Mouse (Mus musculus): ENCODE data around the gene Plcb3.

The Plcb3 gene

DNA sequence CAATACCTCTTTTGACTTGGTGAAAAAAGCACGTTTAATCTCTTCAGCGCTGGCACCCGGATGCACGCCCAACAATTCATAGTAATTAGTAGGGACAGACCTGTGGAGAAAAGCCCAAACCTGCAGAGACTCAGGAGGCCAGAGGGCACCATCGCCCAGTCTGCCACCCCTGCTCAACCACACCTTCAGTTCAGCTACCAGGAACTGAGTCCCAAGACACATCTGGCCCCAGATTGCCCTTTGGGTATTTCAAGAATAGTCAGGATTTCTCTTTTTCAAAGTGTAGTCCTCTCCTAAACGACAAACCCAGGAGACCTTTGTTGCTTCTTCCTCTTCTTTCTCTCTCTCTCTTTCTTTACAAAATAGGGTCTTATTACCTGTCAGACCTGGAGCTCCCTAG lies 14.4 kb upstream of the Plcb3 start:
- no peak for DNase-seq (ENCODE audit: low spot score)

DNA sequence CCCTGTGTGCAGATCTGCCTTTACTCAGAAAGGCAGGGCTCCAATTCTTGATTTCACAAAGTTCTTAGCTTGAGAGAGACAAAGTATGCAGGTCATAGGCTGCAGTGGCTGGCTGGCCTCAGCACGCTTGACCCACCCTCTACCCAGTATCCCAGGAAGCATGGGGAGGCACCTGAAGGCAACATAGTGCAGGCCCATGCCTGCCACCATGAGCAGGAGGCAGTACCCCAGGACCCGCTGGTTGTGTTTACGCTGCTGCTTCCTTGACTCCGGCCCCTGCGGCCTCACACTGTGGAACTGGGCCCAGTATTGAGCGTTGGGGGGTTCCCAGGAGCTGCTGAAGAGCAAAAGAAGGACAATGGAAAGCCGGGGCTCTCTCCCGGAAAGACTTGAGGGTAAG lies 13.0 kb upstream of the Plcb3 start:
- no peak for DNase-seq (ENCODE audit: low spot score)

DNA sequence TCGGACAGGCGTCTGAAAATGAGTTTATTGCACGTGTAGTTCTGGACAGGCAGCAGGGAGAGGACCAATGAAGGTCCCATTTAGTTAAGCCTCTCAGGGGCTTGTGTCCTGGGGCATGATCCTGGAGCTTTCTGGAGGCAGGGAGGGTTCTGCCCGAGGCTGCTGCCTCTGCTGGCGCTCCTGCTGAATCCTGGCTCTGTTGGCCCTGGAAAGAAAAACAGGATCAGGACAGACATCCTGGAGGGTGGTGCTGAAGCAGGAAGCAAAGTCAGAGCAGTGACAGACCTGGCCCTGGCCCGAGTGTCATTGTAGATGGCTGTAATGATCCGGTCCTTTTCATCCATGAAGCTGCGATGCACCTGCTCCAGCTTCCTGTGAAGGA lies 11.6 kb upstream of the Plcb3 start:
- no peak for DNase-seq (ENCODE audit: low spot score)

DNA sequence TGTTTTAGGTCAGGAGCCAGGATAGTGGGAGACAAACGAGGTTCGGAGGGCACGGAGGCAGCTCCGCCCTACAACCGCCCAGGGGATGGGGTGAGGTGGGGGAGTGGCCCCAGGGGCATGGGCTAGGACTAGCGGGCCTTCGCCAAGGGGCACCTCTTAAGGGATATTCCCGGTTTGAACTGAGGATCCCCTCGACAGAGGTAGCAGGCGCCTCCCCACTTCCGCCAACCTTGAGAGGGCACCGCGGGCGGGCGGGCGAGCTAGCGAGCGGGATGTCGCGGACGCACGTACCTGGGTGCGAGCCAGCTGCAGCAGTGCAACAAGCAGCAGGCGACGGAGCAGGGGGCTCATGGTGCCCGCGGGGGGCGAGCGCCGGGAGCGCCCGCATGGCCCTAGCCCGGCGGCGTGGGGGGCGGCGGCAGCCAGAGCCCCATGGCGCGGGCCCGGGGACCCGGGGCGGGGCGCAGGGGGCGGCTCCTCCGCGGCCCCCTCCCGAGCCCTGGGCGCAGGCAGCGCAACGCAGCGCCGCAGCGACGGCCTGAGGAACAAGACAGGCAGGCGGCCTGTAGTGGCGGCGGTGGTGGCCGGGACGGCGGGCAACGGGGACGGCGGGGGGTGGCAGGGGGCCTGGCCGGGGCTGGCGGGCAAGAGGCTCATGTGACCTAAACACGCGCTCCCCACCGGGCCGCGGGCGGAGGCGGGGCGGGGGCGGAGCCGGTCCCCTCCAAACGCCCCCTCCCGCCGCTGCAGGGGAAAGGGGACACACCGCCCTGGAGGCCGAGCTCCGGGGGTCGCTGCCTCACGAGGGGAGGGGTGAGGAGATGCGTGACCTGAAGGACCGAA lies 11.0 kb upstream of the Plcb3 start, which contains the start of gene Vegfb:
Gene Vegfb (minus strand): TSS at position 591 of the 843 bp plus-strand sequence.
- no peak for DNase-seq (ENCODE audit: low spot score)

DNA sequence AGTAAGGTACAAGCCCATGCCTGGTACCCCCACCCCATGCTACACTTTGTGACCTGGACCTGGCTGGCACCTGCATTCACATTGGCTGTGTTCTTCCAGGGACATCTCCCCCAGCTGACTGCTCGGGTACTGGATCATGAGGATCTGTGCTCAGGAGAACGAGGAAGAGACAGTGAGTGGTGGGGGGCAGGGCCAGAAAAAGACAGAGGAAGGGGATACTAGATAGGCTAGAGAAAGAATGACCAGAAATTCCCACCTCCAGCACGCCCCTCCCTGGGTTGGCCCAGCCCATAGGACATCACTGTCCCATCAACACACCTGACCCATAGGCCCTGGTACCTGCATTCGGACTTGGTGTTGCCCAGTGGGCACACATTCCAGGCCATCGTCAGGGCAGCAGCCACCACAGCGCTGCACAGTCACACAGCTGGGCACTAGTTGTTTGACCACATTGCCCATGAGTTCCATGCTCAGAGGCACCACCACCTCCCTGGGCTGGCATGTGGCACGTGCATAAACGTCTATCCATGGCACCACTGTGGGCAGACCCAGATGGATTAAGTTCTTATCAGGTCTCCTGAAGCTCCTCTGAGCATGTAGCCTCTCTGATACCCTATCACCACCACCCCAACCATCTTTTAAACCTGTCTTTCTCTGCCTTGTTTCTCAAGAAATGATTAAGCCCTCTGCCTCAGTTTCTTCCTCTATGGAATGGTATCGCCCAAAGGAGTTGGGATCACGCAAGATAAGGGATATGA lies 9.9 kb upstream of the Plcb3 start:
- no peak for DNase-seq (ENCODE audit: low spot score)

DNA sequence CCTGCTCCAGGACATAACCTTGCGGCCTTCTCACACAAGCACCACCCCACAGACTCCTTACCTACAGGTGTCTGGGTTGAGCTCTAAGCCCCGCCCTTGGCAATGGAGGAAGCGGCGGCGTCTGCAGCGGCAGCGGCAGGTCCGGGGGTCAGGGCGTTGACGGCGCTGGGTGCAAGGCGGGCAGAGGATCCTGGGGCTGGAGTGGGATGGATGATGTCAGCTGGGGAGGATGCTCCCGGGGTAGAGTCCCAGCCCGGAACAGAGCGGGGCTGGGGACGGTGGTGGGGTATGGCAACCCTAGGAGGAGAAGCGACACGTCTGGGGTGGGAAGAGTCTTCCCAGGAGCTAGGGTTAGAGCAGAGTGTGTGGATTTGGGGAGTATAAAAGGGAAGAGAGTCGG lies 9.0 kb upstream of the Plcb3 start:
- DNase-seq (ENCODE audit: low spot score): no peak

DNA sequence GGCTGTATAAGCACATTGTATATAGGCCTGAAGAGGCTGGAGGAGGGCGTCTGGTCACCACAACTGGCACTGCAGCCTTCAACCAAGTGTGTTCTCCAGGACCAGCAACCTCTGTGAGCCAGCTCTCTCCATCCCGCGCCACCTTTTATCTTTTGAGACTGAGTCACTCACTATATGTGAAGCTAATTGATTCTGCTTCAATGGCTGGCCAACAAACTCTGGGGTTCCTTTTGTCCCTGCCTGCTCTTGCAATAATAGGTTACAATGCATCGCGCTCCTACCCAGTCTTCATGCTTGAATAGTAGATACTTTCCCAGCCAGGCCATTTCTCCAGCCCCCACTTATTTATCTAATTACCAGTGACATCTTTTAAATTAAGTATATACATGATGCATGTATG lies 7.4 kb upstream of the Plcb3 start:
- DNase-seq (ENCODE audit: low spot score): no peak

DNA sequence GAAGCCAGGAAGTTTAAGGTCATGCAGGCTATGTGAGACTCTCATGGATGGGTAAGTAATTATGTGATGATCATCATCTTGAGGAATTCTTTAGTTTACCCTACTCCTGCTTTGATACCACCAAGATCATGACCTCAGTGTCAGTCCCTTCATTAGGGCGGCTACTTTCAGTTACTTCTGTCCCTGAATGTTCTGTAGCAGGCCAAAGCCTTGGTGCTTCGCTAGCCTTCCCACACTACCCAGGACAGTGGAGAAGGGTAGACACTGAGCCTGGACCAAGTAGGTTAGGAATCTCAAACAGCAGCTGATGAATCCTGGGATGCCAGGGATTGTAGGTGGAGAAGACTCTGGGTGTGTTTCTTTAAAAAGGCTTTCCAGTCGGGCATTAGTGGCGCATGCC lies 5.2 kb upstream of the Plcb3 start:
- no peak for DNase-seq (ENCODE audit: low spot score)

DNA sequence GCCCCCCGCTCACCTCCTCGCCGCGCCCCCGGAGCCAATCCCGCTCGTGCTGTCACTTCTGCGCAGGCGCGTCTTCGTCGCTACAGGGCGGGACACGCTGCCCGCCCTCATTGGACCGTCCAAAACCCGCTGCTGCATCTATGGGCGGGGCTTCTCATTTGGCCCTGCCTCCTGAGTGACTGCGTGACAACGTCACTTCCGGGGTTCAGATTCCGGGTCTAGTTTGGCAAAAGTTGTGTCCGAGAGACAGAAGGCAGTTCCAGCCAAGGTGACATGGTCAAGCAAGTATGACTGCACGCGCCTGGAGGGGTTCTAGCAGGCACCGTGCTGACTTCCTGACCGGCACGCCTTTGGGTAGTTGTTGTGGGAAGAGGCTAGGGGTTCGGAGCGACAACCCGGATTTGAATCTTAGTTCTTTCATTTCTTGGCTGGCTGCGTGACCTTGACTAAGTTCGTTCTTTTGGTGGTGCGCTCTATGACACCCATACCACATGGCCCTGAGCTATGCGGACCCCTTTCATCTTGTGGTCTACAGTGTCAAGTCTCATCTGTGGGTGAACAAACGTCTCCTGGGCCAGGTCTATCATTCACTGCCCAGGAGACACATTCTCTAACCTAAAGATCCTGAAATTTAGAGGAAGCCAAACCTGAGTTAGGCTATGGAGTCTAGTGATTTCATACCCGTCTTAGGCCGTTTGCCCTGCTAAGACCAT lies 4.3 kb upstream of the Plcb3 start, which contains the start of gene Fkbp2:
Gene Fkbp2 (minus strand): TSS at position 121 of the 713 bp plus-strand sequence.
- peak; percentile 98 for DNase-seq (ENCODE audit: low spot score)

DNA sequence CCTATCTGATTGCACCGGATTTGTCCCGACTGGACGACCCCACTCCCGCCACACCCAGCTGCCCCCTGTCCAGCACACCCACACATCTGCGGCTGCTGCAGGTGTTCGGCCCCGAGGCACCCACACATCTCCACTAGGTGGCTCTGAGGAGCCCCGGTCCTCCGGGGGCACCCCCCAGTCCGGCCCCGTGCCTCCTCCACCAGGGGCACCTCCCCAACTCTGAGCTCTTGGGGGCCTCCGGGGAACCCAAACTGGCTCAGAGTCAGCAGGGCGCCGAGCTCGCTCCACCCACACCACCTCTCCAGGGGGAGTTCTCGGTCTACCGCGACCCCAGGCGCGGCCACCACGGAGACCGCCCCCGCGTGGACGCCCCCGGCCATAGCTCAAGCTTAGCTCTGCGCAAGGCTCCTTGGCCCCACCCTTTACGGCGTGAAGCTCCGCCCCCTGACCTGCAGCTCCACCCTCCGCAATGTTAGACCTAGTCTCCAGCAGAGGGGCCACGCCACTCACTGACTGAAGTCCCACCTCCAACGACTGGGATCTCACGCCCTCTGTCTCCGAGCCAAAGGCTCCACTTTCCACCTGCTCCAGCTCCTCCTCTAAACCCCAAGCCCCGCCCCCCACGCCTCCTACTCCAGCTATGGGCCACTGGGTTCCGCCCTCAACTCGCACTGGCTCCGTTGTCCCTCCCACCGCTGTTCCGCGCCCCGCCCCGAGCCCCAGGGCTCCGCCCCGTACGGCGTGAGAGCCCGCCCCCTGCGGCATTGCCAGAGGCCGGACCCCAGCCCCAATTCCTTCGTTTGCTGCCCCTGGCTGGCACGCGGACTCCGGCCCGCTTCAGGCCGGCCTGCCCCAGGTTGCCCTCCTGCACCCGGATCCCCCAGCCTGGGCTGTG lies 3.5 kb upstream of the Plcb3 start:
- peak; percentile 94 for DNase-seq (ENCODE audit: low spot score)

DNA sequence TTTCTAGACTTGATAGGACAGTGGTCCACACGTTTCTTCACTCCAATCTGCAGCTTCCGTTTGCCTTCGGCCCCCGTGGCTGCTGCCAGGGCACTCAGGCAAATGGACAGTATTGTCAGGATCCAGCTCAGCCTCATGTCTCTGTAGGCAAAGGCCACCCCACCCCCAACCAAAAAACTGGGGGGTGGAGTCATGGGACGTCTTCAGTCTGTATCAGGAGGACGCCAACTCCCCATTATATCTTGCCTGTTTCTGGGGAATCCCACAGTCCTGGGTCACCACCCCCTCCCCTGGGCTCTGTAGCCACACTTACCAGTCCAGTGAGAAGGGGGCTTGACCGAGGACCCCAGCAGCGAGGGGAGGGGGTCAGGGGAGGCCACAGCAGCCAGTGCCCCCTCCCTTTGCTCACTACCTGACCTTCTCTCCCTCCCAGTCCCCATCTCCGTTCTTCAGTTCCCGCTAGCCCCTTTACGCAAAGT lies 2.8 kb upstream of the Plcb3 start:
- DNase-seq (ENCODE audit: low spot score): no peak

DNA sequence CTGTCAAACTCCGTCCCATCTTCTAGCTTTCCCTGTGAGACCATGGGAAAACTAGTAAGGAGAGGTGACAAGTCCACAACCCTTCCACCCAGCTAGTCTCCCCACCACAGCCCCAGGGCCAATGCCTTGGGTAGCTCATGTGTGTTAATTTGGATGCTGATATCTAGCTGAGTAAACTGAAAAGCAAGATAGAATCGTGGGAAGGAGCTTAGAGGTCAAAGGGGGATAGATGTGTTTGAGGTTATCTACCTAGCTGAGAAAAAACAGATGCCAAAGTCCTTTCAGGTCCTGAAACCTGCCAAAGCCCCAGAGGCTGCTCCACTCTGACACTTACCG lies 2.3 kb upstream of the Plcb3 start:
- no peak for DNase-seq (ENCODE audit: low spot score)

DNA sequence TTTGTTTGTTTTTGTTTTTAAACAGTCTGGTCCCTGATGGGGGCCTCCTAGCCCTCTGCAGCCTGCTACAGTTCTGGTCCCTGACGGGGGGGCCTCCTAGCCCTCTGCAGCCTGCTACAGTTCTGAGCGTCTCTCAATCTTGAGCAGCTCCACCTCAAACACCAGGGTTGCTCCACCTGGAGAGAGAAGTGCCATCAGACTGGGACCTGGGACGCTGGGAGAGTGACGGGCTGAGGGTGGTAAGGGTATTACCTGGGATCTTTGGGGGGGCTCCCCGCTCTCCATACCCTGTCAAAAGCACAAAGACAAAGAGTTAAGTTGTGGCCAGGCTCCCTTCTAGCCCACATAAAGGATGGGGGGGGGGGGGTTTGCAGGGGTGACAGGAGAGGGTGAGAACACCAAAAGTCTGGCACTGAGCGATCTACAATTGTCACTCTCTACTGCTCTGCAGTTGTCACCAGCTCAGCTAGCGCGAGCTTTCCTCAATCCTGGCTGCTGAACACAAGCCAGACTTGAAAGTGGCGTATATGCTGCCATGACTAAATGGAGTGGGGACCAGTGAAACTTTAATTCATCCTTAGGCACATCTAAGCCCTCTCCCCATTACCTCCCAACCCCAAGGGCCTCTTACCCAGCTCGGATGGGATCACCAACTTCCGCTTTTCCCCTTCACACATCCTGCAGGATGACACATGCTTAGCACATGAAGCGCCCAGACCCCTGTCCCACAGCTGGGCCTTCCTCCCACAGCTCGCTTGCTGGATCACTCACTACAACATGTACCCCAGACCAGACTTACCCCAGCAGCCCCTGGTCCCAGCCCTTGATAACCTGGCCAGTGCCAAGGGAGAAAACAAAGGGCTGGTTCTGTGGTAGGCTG lies 1.7 kb upstream of the Plcb3 start:
- no peak for DNase-seq (ENCODE audit: low spot score)

DNA sequence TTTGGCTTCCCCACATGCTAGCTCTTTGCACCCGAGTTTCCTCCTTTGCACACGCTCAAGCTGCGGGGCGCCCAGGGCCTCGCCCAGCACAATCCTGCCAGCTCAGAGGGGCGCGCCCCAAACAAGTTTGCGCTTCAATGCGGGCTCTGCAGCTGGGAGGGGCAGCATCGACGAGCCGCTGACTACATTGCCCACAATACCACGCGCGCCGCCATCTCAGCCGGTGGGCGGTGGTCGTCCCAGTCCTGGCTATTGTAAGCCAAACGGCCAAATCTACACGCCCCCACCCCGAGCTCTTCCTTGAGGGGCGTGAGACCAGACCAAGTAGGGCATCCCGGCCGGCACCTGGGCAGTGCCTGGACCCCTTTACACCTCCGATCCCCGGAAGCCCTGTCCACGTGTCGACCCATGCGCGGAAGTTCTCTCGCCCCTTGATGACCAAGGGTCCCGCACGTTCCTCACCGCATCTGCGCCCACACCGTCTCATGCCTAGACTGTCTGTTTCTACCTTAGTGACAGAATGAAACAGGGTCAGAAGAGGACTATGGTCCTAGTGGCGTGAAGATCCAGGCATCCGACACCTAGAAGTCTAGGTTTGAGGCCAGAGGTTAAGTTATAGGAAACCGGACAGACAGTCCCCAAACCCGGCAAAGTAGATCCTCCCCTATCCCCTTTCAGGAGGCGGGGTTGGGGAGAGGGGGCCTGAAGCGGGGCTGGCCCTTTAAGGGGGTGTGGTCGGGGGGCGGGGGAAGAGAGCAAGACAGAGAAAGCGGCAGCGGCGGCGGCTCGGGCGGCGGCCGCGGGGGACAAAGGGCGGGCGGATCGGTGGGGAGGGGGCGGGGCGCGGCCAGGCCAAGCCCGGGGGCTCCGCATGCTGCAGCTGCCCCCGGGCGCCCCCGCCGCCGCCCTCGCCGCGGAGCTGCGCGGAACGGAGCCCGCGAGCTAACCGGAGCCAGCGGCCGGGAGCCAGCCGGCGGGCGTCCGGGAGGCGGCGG lies 1.8 kb downstream of the Plcb3 start, which contains the start of gene Ppp1r14b:
Gene Ppp1r14b (plus strand): TSS at position 758 of the 995 bp plus-strand sequence.
- no peak for DNase-seq (ENCODE audit: low spot score)

DNA sequence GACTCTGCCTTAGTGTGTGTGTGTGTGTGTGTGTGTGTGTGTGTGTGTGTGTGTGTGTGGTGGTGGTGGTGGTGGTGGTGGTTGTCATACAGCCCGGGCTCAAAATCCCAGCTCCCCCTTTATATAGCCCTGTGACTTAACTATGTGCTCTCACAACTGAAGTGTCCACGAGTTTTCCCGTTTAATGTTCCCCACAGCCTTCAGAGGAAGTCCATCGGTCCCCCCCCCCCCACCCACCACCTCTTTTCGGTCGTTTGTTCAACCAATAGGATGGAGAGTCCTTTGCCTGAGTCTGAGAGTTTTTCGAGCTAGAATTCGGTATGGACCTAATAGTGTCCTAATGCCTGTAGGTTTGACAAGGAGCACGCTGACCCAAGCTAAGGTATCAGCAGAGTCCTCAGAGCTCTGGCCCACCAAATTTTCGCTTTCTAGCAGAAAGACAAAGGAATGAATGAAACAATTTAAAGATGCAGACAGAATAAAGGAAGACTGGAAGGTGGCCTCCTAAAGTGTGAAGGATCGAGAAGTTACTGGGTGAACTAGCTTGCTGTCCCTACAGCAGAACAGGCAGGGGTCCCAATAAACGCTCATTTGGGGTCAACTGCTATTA lies 2.6 kb downstream of the Plcb3 start:
- DNase-seq (ENCODE audit: low spot score): no peak

DNA sequence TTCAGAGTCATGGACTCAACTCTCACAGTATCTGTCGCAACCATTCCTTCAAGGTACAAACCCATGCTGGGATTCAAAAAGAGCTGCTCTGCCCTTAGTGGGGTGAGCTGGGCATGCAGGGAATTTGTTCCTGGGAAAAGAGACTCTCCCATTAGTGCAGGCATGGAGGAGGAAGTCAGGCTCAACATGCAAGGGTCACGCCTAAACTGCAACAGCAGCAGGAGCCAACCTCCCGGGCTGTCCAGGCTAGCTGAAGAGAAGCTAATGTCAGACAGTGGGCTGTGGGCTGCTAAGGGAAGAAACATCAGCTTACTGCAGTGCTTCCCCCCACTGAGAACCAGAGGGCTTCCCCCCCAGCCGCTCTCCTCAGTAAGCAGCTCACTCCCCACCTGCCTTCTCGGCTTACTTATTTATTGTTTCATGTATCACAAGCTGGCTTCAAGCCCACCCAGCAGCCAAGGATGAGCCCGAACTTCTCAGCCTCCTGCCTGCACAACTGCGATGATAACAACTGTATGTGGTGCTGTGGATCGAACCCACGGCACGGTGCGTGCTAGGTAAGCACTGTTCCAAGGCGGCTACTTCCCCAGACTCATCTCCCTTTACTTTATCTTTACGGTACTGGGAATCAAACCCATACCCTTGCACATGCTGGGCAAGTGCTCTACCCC lies 3.9 kb downstream of the Plcb3 start:
- DNase-seq (ENCODE audit: low spot score): no peak

DNA sequence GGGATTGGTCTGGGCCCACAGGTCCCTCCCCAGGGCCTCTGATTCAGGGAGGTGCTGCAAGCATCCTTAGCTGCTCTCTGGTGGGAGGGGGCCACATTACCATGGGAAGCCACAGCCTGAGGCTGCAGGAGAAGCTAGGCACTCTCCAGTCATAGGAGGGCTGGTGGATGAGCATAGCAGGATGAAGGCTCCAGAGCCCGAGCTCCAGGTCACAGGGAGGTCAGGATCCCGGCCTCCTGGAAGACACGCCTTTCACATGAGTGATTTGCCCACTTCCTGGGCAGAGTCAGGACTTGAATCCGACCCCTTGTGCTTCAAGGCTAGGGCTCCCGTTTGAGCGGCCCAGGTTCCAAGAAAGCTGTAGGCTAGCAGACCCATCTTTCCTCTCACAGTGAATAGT lies 4.6 kb downstream of the Plcb3 start:
- DNase-seq (ENCODE audit: low spot score): no peak

DNA sequence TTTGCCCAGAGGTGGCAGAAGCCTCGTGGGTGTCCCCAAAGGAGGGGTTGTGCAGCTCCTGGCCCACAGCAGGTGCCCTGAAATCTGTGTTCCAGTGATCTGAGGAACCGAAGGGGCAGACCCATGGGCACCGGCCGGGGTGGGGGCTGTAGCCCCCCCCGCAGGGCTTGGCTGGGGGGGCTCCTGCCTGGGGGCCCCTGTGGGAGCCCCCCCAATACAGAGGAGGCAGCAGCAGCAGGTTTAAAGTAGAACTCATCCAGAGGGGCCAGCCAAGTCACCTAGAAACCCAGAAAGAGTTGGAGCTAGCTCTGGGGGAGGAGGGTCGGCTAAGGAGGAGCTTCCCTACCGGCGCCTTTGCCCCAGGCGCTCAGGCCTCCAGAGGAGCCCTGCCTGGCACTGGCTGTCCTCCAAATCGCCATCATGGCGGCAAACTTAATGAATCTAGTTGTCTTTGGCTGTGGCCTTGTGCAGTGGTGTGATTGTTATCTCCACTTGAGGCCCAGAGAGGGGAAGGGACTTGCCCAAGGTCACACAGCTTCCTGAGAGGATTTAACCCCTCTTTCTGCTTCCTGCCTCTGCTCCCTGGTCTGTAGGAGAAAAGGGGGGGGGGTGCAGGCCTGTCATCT lies 5.7 kb downstream of the Plcb3 start:
- DNase-seq (ENCODE audit: low spot score): no peak

All from layer of hippocampus, adult 9-10 months (tissue).